Mouse (Mus musculus) heart, adult 2 months (tissue): ENCODE measurements around the gene Sdsl. TPM values are rescaled to one million over a fixed set of nuclear protein-coding genes. Genes with fewer than 3 reads are reported as not detected.

Experiments
- DNase-seq, 2 experiments: peaks; one replicate each; pipeline ENCODE4 v3.0.0; 2021
- H3K27ac ChIP-seq: fragments of 200-600 bp; 2 replicates; pipeline ENCODE4 v1.8.1; 2022
- H3K27me3 ChIP-seq: fragments of 200-500 bp; 2 replicates; pipeline ENCODE4 v1.6.1; 2012; ENCODE audit warnings: mild to moderate bottlenecking, low read length, inconsistent platforms, mixed read lengths; ENCODE audit not compliant: control insufficient read depth, insufficient read depth
- H3K36me3 ChIP-seq: fragments of 200-500 bp; 2 replicates; pipeline ENCODE4 v1.6.1; 2012; ENCODE audit warnings: low read length, inconsistent platforms; ENCODE audit not compliant: control insufficient read depth, insufficient read depth
- H3K4me1 ChIP-seq: fragments of 200-500 bp; 2 replicates; pipeline ENCODE4 v1.6.1; 2011; ENCODE audit warnings: low read length; ENCODE audit not compliant: control insufficient read depth, insufficient read depth
- H3K4me3 ChIP-seq: fragments of 200-600 bp; 2 replicates; pipeline ENCODE4 v1.8.1; 2022
- H3K79me2 ChIP-seq: fragments of 200-500 bp; replicated peaks from 2 replicates; pipeline ENCODE4 v1.6.1; 2012; ENCODE audit warnings: mild to moderate bottlenecking, inconsistent platforms, low read length, moderate library complexity, mixed read lengths; ENCODE audit not compliant: control insufficient read depth, insufficient read depth
- H3K9ac ChIP-seq: fragments of 200-500 bp; 2 replicates; pipeline ENCODE4 v1.6.1; 2012; ENCODE audit warnings: low read depth, mild to moderate bottlenecking, control low read depth, inconsistent platforms, low read length, mixed read lengths
- CTCF ChIP-seq: fragments of 200-600 bp; IDR thresholded peaks from 2 replicates; pipeline ENCODE4 v1.8.1; 2022; ENCODE audit warnings: antibody characterized with exemption, mild to moderate bottlenecking, moderate library complexity
- EP300 ChIP-seq: fragments of 200-500 bp; IDR thresholded peaks from 2 replicates; pipeline ENCODE4 v1.6.1; 2011; ENCODE audit warnings: low read depth, low read length, control low read depth; ENCODE audit not compliant: insufficient read depth
- POLR2A ChIP-seq: fragments of 200-500 bp; IDR thresholded peaks from 2 replicates; pipeline ENCODE4 v1.6.1; 2011; ENCODE audit warnings: mild to moderate bottlenecking, low read depth, low read length, control low read depth; ENCODE audit not compliant: insufficient read depth
- WGBS: fragments of 180-500 bp; shearing (Covaris S2); methylation state at CpG from one replicate; pipeline ENCODE4 v1.1.7; 2018; 5-methylcytosine and 5-hydroxymethylcytosine counted together
- intact Hi-C: fragments of 180-260 bp; cut with DNase I; formaldehyde crosslinking; loops from one replicate; pipeline ENCODE4 v1.15.1; 2025
- polyA plus RNA-seq: library from polyadenylated mRNA; depleted of rRNA; stranded (reverse); fragments of >200 nt; gene quantifications from 2 replicates; pipeline ENCODE4 v1.2.3, GENCODE M21; 2012
- total RNA-seq, 2 experiments: library from RNA; stranded (reverse); gene quantifications; 2 replicates each; pipeline ENCODE4 v1.2.3; 2021

Gene Sdsl
- total and polyA plus RNA-seq, 3 experiments = 8.8 to 12.6 (median 9.8) TPM

DNA sequence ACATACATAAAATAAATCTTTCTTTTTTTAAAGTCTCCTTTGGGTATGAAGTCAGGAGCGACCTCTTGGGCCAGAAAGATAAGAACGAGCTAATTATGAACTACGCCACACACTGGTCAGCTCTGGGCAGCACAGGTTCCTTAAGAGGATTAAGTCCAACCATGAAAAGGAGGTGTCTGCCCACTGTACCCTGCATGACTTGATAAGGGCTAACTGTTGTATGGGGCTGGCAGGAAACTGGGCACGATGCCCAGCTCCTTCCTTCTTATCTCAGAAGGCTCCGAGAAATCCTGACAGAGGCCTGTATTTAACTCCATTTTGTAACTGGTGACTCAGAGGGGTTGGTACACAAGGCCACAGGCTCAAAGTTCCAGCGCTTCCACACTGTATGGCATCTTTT, 6.8 kb downstream of the Sdsl start:
- Histone ChIP-seq H3K9ac (no peak overlapping the region), H3K4me1 (no peaks in the 10 kb centered on the region), H3K4me3 (no peak overlapping the region), H3K36me3 (no peaks in the 10 kb centered on the region), H3K79me2 (no peaks in the 10 kb centered on the region), H3K27ac (peak overlapping the region; percentile 65), H3K27me3 (no peaks in the 10 kb centered on the region)
- peak; percentile 46 to 79 for DNase-seq
- 23% methylated on average over 6 of the region's 6 CpGs for WGBS
- intact Hi-C loops = no loop called here
- TF ChIP-seq CTCF (peak; percentile 50), EP300 (no peak)

- Histone ChIP-seq H3K36me3 (no peaks in the 10 kb centered on the region), H3K27ac (no peak overlapping the region), H3K4me1 (no peaks in the 10 kb centered on the region), H3K79me2 (no peaks in the 10 kb centered on the region), H3K4me3 (no peak overlapping the region), H3K9ac (no peak overlapping the region), H3K27me3 (no peaks in the 10 kb centered on the region)
- 34% methylated on average over 5 of the region's 5 CpGs for WGBS
- intact Hi-C loops = no loop called here
- peak in 1 of 2 experiments; percentile 43 for DNase-seq
- no peak for TF ChIP-seq EP300
- peak; percentile 77 for TF ChIP-seq CTCF
Measured at GRCm38 (mm10) chr5:120465062-120465461, 7.5 kb downstream of the Sdsl start.

GRCm38 (mm10) chr5:120464321-120464720, 8.3 kb downstream of the Sdsl start:
- Histone ChIP-seq H3K36me3 (no peaks in the 10 kb centered on the region), H3K27me3 (no peaks in the 10 kb centered on the region), H3K4me1 (no peaks in the 10 kb centered on the region), H3K27ac (no peak overlapping the region), H3K79me2 (no peaks in the 10 kb centered on the region), H3K9ac (no peak overlapping the region), H3K4me3 (no peak overlapping the region)
- no peak for TF ChIP-seq EP300
- peak; percentile 46 for TF ChIP-seq CTCF
- no peak for DNase-seq
- intact Hi-C loops = no loop called here
- WGBS = 78% methylated on average over 4 of the region's 4 CpGs

DNA sequence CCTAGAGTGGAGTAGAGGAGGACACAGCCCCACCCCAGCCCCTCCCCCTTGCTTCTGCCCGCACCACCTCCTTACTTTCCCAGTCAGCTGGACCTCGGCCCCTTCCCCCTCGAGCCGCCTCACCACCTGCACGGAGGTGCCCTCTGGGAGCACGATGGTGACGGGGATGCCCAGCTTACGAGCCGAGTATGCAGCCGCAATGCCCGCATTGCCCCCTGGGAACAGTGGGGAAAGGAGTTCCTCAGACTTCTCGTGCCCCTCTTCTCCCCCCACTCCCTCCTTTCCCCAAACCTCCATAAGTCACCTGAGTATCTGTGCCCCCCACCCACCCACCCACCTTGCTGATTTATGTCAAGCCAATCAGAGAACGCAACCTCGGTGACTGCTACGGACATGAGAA, 10.7 kb downstream of the Sdsl start:
- 74% methylated on average over 15 of the region's 15 CpGs for WGBS
- no peak overlapping the region for H3K9ac ChIP-seq
- TF ChIP-seq POLR2A (no peak), EP300 (no peak), CTCF (no peak)

GRCm38 (mm10) chr5:120459133-120459532, 13.5 kb downstream of the Sdsl start:
- TF ChIP-seq EP300 (no peak), POLR2A (no peak), CTCF (no peak)
- intact Hi-C loops = no loop called here
- 71% methylated on average over 10 of the region's 10 CpGs for WGBS
- Histone ChIP-seq H3K27ac (no peak overlapping the region), H3K79me2 (no peaks in the 10 kb centered on the region), H3K9ac (no peak overlapping the region), H3K4me1 (no peaks in the 10 kb centered on the region), H3K4me3 (no peak overlapping the region), H3K27me3 (no peaks in the 10 kb centered on the region; the same call in 1 of the 2 replicates), H3K36me3 (no peaks in the 10 kb centered on the region)
- no peak for DNase-seq

More for the DNA sequence above, 10.7 kb downstream of the Sdsl start:
- Histone ChIP-seq H3K36me3 (no peaks in the 10 kb centered on the region), H3K4me3 (no peak overlapping the region), H3K27me3 (no peaks in the 10 kb centered on the region), H3K4me1 (no peaks in the 10 kb centered on the region), H3K27ac (no peak overlapping the region), H3K79me2 (no peaks in the 10 kb centered on the region)
- no peak for DNase-seq
- intact Hi-C loops = no loop called here

DNA sequence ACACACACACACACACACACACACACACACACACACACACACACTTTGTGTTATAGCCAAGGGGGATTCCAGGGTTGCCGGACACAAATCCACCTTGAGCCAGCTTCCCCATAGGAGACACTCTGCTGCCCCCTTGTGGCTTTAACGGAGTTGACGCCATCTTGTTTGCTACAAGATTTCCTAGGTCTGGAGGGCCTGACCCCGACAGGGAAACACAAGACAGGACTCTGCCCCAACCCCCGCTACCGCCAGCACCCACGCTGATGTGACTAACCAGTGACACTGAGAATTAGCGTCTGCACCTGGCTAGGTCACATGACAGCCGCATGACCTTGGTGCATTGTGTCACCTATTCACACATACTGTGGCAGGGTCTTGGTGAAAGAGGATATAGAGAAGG, 15.0 kb downstream of the Sdsl start:
- DNase-seq = peak in 1 of 2 experiments; percentile 39
- WGBS = 9% methylated on average over 9 of the region's 9 CpGs
- Histone ChIP-seq H3K9ac (no peak overlapping the region), H3K27ac (no peak overlapping the region), H3K4me1 (no peaks in the 10 kb centered on the region), H3K79me2 (no peaks in the 10 kb centered on the region), H3K27me3 (no peaks in the 10 kb centered on the region; the same call in 1 of the 2 replicates), H3K36me3 (no peaks in the 10 kb centered on the region), H3K4me3 (no peak overlapping the region)
- intact Hi-C loops = no loop called here
- TF ChIP-seq POLR2A (no peak), CTCF (peak; percentile 62)
